Mouse (Mus musculus): ENCODE data around the gene Cd28. TPM values are rescaled to one million over a fixed set of nuclear protein-coding genes. Genes with fewer than 3 reads are reported as not detected.
"Not testable (repeated sequence)": the region's sequence is repeated elsewhere in the genome, so short reads cannot be mapped to it uniquely, and the experiment has no call there.

Cd28 gene
- polyA plus RNA-seq, 1 experiment: 0.27 TPM

- DNase-seq (ENCODE audit: low read depth): no peak
Observed at GRCm38 (mm10) chr1:60799795-60800345, 83.3 kb downstream of the Cd28 start.

GRCm38 (mm10) chr1:60801210-60801671 is 84.6 kb downstream of the Cd28 start:
- no peak for DNase-seq (ENCODE audit: low read depth)

- DNase-seq (ENCODE audit: low read depth): no peak
Observed at GRCm38 (mm10) chr1:60803128-60803824, 86.7 kb downstream of the Cd28 start.

- DNase-seq (ENCODE audit: low read depth): peak; percentile 71
Observed at GRCm38 (mm10) chr1:60803825-60804696, 87.5 kb downstream of the Cd28 start.

- no peak for DNase-seq (ENCODE audit: low read depth)
Observed at GRCm38 (mm10) chr1:60805178-60805577, 88.6 kb downstream of the Cd28 start.

- no peak for DNase-seq (ENCODE audit: low read depth)
Observed at GRCm38 (mm10) chr1:60807748-60808147, 91.1 kb downstream of the Cd28 start.

- DNase-seq (ENCODE audit: low read depth): no peak
Observed at GRCm38 (mm10) chr1:60808466-60808865, 91.9 kb downstream of the Cd28 start.

- DNase-seq (ENCODE audit: low read depth): no peak
Observed at GRCm38 (mm10) chr1:60809166-60809565, 92.6 kb downstream of the Cd28 start.

- DNase-seq (ENCODE audit: low read depth): no peak
Observed at GRCm38 (mm10) chr1:60810821-60811220, 94.2 kb downstream of the Cd28 start.

GRCm38 (mm10) chr1:60811998-60812397 is 95.4 kb downstream of the Cd28 start:
- no peak for DNase-seq (ENCODE audit: low read depth)

- DNase-seq (ENCODE audit: low read depth): no peak
Observed at GRCm38 (mm10) chr1:60813411-60813810, 96.8 kb downstream of the Cd28 start.

- no peak for DNase-seq (ENCODE audit: low read depth)
Observed at GRCm38 (mm10) chr1:60815912-60816311, 99.3 kb downstream of the Cd28 start.

- not testable (repeated sequence) for DNase-seq (ENCODE audit: low read depth)
Observed at GRCm38 (mm10) chr1:60818491-60818890, 101.9 kb downstream of the Cd28 start.

GRCm38 (mm10) chr1:60819993-60820392 is 103.4 kb downstream of the Cd28 start:
- DNase-seq (ENCODE audit: low read depth): no peak

GRCm38 (mm10) chr1:60820981-60821380 is 104.4 kb downstream of the Cd28 start:
- no peak for DNase-seq (ENCODE audit: low read depth)

- no peak for DNase-seq (ENCODE audit: low read depth)
Observed at GRCm38 (mm10) chr1:60821590-60821989, 105.0 kb downstream of the Cd28 start.

Other genes starting within 250 kb of the Cd28 start
- 13.8 and 20.2 TPM in 2 replicates for gene Raph1, start 149.7 kb upstream of the Cd28 start, polyA plus RNA-seq (2012; rRNA removed)
- gene Ctla4, start 170.2 kb downstream of the Cd28 start, polyA plus RNA-seq (2012; rRNA removed): not detected in 2 replicates

Data from gonadal fat pad, adult 2 months (tissue).